Mouse (Mus musculus) frontal cortex, postnatal 36 days (tissue): ENCODE data around the gene Olfr955.

Experiments used
- DNase-seq, 2 experiments: peaks; one replicate each; pipeline ENCODE4 v3.0.0; 2022; ENCODE audit warnings: low spot score in 2 of 2

Gene Olfr955

GRCm38 (mm10) chr9:39471844-39472243 is at the start of gene Olfr955:
TSS of gene Olfr955 (minus strand) at chr9:39471944.
- no peak for DNase-seq

DNA sequence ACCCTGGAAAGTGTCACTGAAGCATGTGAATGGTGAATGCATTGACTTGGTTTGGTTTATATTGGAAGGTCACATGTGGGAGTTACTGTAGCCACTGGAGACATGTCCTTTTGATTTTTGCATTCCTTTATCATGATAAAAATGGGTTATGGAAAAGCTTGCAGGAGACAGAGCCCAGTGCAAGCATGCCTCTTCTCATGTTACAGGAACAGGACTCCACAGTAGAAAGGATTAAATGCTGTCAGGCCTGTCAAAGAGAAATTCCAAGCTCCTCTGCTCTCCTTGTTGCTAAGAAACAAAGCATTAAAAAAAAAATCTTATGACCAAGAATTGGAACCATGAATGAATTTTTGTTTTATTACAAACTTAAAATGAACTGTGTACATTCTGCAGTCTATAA is 46.9 kb upstream of the Olfr955 start:
- no peak for DNase-seq

GRCm38 (mm10) chr9:39515531-39515930 is 43.8 kb upstream of the Olfr955 start, which contains the start of gene Olfr957:
TSS of gene Olfr957 (minus strand) at chr9:39515809.
- DNase-seq = no peak

- no peak for DNase-seq
Measured at GRCm38 (mm10) chr9:39509412-39509811, 37.7 kb upstream of the Olfr955 start.

GRCm38 (mm10) chr9:39508998-39509397 is 37.3 kb upstream of the Olfr955 start:
- peak; percentile 36 to 70 for DNase-seq

GRCm38 (mm10) chr9:39493895-39494294 is 22.2 kb upstream of the Olfr955 start, which contains the start of gene Olfr44:
TSS of gene Olfr44 (minus strand) at chr9:39493995.
- DNase-seq = no peak

DNA sequence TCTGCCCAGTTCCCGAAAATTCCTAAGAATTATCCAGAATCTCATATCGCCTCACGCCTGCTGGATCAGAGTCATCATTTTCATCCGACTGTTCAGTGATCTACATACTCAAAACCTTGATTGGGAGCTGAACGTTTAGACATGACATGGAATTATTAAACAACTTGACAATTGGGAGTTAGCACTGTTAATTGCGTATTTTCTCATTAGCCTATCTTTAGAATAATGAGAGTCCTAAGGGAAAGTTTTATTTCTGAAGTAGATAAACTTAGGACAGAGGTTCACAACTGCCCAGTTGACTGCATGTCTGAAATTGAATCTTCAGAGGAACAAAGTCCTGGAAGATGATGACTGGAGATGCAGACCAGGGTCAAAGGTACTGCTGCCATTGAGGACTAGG is 15.3 kb downstream of the Olfr955 start, which contains the start of gene Olfr954:
Gene Olfr954 (plus strand): TSS at position 301 of the 400 bp plus-strand sequence.
- DNase-seq = no peak

GRCm38 (mm10) chr9:39427048-39427447 is 44.7 kb downstream of the Olfr955 start, which contains the start of gene Olfr952:
TSS of gene Olfr952 (minus strand) at chr9:39427148.
- DNase-seq = no peak
